Mouse (Mus musculus): Measurements from ENCODE around the gene Osbp2. TPM values are rescaled to one million over a fixed set of nuclear protein-coding genes. Genes with fewer than 3 reads are reported as not detected.

Gene Osbp2
- polyA plus RNA-seq, 1 experiment: 1.3 TPM

DNA sequence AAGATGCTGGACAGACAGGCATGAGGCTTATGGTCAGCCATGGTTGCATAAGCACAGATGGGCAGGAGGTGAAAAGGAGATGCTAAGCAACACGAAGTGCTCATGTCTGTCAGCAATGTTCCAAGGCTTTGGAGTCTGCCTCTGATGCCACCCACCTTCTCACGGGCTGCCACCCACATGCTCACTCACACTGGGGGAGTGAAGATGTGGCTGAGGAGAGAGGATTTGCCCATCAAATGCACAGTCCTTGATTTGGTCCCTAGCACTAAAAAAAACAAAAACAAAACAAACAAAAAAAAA is 13.4 kb downstream of the Osbp2 start:
- Histone ChIP-seq H3K27me3 (ENCODE audit: control insufficient read depth, insufficient read depth, insufficient read length) (no peaks in the 10 kb centered on the region), H3K4me2 (ENCODE audit: low read depth) (no peak overlapping the region), H3K36me3 (ENCODE audit: control insufficient read depth, insufficient read depth) (no peaks in the 10 kb centered on the region), H3ac (ENCODE audit: control insufficient read depth, insufficient read length) (no peak overlapping the region), H3K4me3 (no peak overlapping the region), H3K79me2 (ENCODE audit: control insufficient read depth, insufficient read depth) (no peaks in the 10 kb centered on the region)
- TF ChIP-seq POLR2A (IDR thresholded peaks at IDR 0.05; ENCODE audit: insufficient read length, low read depth) (no peak), USF1 (IDR thresholded peaks at IDR 0.05; ENCODE audit: low read depth) (no peak), TCF3 (IDR thresholded peaks at IDR 0.05; ENCODE audit: insufficient read length, low read depth) (no peak), E2F4 (IDR thresholded peaks at IDR 0.05; ENCODE audit: insufficient read depth) (no peak), CEBPB (IDR thresholded peaks at IDR 0.05; ENCODE audit: insufficient read depth, poor library complexity, severe bottlenecking) (no peak), TCF12 (IDR thresholded peaks at IDR 0.05; ENCODE audit: insufficient read depth, poor library complexity, severe bottlenecking) (no peak), SRF (IDR thresholded peaks at IDR 0.05; ENCODE audit: control insufficient read depth, insufficient read length, low read depth) (no peak), MYOG (IDR thresholded peaks at IDR 0.05; ENCODE audit: control insufficient read depth in 1 of 3, insufficient read depth in 1 of 3, insufficient read length in 2 of 3, low read depth in 2 of 3) (no peak), MAX (IDR thresholded peaks at IDR 0.05; ENCODE audit: low read depth) (no peak), MYOD1 (IDR thresholded peaks at IDR 0.05; ENCODE audit: control insufficient read depth in 1 of 3, insufficient read length in 2 of 3, low read depth in 2 of 3) (no peak), REST (IDR thresholded peaks at IDR 0.05; ENCODE audit: insufficient read depth, insufficient read length) (no peak), POLR2AphosphoS2 (IDR thresholded peaks at IDR 0.05; ENCODE audit: insufficient read length, low read depth) (no peak)

DNA sequence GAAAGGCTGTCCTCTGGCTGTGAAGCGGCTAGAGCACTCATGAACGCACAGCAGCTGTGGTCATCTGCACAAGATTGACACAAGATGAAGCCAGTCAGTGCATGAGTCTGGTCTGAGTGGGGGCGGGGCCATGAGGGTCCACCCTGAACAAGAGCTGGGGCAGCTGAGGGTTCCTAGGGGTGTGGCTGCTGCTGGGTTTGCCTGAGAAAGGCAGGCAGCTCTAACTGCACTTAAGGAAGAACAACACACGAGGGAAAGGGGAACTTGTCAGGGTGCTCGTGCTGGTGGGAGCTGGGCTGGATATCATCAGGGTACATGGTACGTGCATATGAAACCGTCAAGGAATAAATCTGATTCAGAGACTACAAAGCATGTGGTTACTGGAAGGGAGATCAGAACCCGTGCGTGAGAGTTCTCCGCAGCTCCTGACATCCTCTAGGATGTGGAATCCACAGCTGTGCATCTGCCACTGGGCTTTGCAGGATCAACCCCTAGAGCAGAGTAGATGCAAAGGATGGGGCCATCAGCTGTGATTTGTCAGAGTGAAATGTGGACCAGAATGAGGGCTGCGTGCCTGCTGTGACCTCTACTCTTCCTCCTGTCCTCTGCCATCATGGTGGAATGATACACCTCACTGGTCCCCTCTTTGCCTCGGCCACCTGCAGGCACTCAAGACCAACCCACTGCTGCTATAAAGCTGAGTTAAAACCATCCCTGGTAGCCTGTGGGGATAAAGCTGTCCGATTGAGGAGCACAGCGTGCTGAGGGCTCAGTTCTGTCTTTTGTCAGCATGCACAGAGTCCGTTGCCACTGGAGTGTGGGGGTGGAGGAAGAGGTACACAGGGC is 14.0 kb downstream of the Osbp2 start:
- TF ChIP-seq SRF (IDR thresholded peaks at IDR 0.05; ENCODE audit: control insufficient read depth, insufficient read length, low read depth) (no peak), MYOG (IDR thresholded peaks at IDR 0.05; ENCODE audit: control insufficient read depth in 1 of 3, insufficient read depth in 1 of 3, insufficient read length in 2 of 3, low read depth in 2 of 3) (peak in 1 of 3 experiments; percentile 6), CEBPB (IDR thresholded peaks at IDR 0.05; ENCODE audit: insufficient read depth, poor library complexity, severe bottlenecking) (no peak), MYOD1 (IDR thresholded peaks at IDR 0.05; ENCODE audit: control insufficient read depth in 1 of 3, insufficient read length in 2 of 3, low read depth in 2 of 3) (peak in 1 of 3 experiments; percentile 7), REST (IDR thresholded peaks at IDR 0.05; ENCODE audit: insufficient read depth, insufficient read length) (no peak), TCF3 (IDR thresholded peaks at IDR 0.05; ENCODE audit: insufficient read length, low read depth) (no peak), MAX (IDR thresholded peaks at IDR 0.05; ENCODE audit: low read depth) (no peak)
- H3K79me2 ChIP-seq (ENCODE audit: control insufficient read depth, insufficient read depth): no peaks in the 10 kb centered on the region
- no peak overlapping the region for H3ac ChIP-seq (ENCODE audit: control insufficient read depth, insufficient read length)
- H3K36me3 ChIP-seq (ENCODE audit: control insufficient read depth, insufficient read depth): no peaks in the 10 kb centered on the region
- no peak overlapping the region for H3K4me3 ChIP-seq
- H3K4me2 ChIP-seq (ENCODE audit: low read depth): no peak overlapping the region
- no peaks in the 10 kb centered on the region for H3K27me3 ChIP-seq (ENCODE audit: control insufficient read depth, insufficient read depth, insufficient read length)

DNA sequence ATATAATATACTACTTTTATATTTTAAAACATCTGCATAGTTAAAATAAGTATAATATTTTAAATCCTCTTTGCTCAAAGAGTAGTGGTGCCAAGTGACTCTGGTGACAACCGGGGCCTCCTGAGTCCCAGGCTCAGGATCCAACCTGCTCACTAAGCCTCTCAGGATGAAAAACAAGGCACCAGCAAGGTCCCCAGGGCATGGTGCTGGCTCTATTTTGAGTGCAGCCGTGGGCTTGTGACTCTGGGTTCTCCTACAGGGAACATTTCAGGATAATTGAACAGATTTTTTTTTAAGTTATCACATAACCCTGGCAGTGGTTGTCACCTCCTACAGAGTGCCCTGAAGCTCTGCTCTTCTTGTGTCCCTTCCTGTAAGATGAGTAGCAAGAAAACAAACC is 17.4 kb downstream of the Osbp2 start:
- H3ac ChIP-seq (ENCODE audit: control insufficient read depth, insufficient read length): no peak overlapping the region
- H3K79me2 ChIP-seq (ENCODE audit: control insufficient read depth, insufficient read depth): no peaks in the 10 kb centered on the region
- no peak overlapping the region for H3K4me2 ChIP-seq (ENCODE audit: low read depth)
- peaks cover 6% of the 10 kb centered on the region for H3K27me3 ChIP-seq (ENCODE audit: control insufficient read depth, insufficient read depth, insufficient read length)
- TF ChIP-seq SRF (IDR thresholded peaks at IDR 0.05; ENCODE audit: control insufficient read depth, insufficient read length, low read depth) (no peak), POLR2A (IDR thresholded peaks at IDR 0.05; ENCODE audit: insufficient read length, low read depth) (no peak), TCF3 (IDR thresholded peaks at IDR 0.05; ENCODE audit: insufficient read length, low read depth) (no peak), MYOD1 (IDR thresholded peaks at IDR 0.05; ENCODE audit: control insufficient read depth in 1 of 3, insufficient read length in 2 of 3, low read depth in 2 of 3) (no peak), MAX (IDR thresholded peaks at IDR 0.05; ENCODE audit: low read depth) (no peak), MYOG (IDR thresholded peaks at IDR 0.05; ENCODE audit: control insufficient read depth in 1 of 3, insufficient read depth in 1 of 3, insufficient read length in 2 of 3, low read depth in 2 of 3) (no peak), REST (IDR thresholded peaks at IDR 0.05; ENCODE audit: insufficient read depth, insufficient read length) (no peak), USF1 (IDR thresholded peaks at IDR 0.05; ENCODE audit: low read depth) (no peak), CEBPB (IDR thresholded peaks at IDR 0.05; ENCODE audit: insufficient read depth, poor library complexity, severe bottlenecking) (no peak), POLR2AphosphoS2 (IDR thresholded peaks at IDR 0.05; ENCODE audit: insufficient read length, low read depth) (no peak), E2F4 (IDR thresholded peaks at IDR 0.05; ENCODE audit: insufficient read depth) (no peak), TCF12 (IDR thresholded peaks at IDR 0.05; ENCODE audit: insufficient read depth, poor library complexity, severe bottlenecking) (no peak)
- H3K36me3 ChIP-seq (ENCODE audit: control insufficient read depth, insufficient read depth): no peaks in the 10 kb centered on the region
- no peak overlapping the region for H3K4me3 ChIP-seq

DNA sequence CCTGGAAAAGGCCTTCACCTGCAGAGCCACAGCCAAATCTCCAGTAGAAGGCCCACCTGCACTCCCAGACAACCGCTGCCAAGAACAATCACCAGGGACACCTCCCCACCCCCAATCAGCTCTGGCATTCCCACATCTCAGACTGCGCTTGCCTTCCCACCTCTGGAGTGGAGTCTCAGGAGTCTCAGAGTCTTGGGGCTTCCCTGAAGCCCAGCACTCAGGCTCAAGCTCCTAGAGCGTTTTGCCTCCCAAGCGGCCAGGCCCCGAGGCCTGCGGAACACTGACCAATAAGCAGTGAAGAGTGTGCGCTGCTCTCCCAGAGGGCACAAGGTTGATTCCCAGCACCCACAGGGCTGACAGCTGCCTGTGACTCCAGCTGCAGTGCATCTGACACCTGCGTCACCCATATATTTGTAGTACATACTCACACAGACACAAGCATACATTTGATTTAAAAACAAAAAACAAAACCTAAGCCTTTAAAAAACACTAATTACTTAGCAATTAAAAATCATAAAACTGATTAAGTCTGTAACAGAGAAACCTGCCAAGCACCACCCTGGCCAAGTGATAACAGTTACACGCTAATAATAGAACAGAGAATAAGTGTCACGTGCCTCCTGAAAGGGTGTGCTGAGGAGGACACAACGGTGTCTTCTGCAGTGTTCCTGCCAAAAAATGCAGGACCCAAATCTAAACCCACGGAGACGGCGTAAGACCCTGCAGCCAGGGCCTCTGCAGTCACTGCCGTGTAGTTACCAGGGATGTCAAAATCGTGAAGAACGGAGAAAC is 19.6 kb downstream of the Osbp2 start:
- TF ChIP-seq REST (IDR thresholded peaks at IDR 0.05; ENCODE audit: insufficient read depth, insufficient read length) (no peak), SRF (IDR thresholded peaks at IDR 0.05; ENCODE audit: control insufficient read depth, insufficient read length, low read depth) (no peak), POLR2A (IDR thresholded peaks at IDR 0.05; ENCODE audit: insufficient read length, low read depth) (no peak), E2F4 (IDR thresholded peaks at IDR 0.05; ENCODE audit: insufficient read depth) (no peak), MYOG (IDR thresholded peaks at IDR 0.05; ENCODE audit: control insufficient read depth in 1 of 3, insufficient read depth in 1 of 3, insufficient read length in 2 of 3, low read depth in 2 of 3) (no peak), TCF3 (IDR thresholded peaks at IDR 0.05; ENCODE audit: insufficient read length, low read depth) (no peak), TCF12 (IDR thresholded peaks at IDR 0.05; ENCODE audit: insufficient read depth, poor library complexity, severe bottlenecking) (no peak), USF1 (IDR thresholded peaks at IDR 0.05; ENCODE audit: low read depth) (no peak), MAX (IDR thresholded peaks at IDR 0.05; ENCODE audit: low read depth) (no peak), MYOD1 (IDR thresholded peaks at IDR 0.05; ENCODE audit: control insufficient read depth in 1 of 3, insufficient read length in 2 of 3, low read depth in 2 of 3) (no peak), POLR2AphosphoS2 (IDR thresholded peaks at IDR 0.05; ENCODE audit: insufficient read length, low read depth) (no peak), CEBPB (IDR thresholded peaks at IDR 0.05; ENCODE audit: insufficient read depth, poor library complexity, severe bottlenecking) (no peak)
- Histone ChIP-seq H3K4me2 (ENCODE audit: low read depth) (no peak overlapping the region), H3K36me3 (ENCODE audit: control insufficient read depth, insufficient read depth) (no peaks in the 10 kb centered on the region), H3K4me3 (no peak overlapping the region), H3K27me3 (ENCODE audit: control insufficient read depth, insufficient read depth, insufficient read length) (peaks cover 6% of the 10 kb centered on the region), H3K79me2 (ENCODE audit: control insufficient read depth, insufficient read depth) (no peaks in the 10 kb centered on the region), H3ac (ENCODE audit: control insufficient read depth, insufficient read length) (no peak overlapping the region)
